Mouse (Mus musculus) left cerebral cortex, adult 8-10 months (tissue): Measurements from ENCODE around the gene Lgr5. TPM values are rescaled to one million over a fixed set of nuclear protein-coding genes. Genes with fewer than 3 reads are reported as not detected.

Experiments
- DNase-seq, 2 experiments: peaks; one replicate each; pipeline ENCODE4 v3.0.0; 2022; ENCODE audit warnings: low spot score in 2 of 2
- total RNA-seq, 4 experiments: library from RNA; stranded (reverse); gene quantifications; 2 replicates each; pipeline ENCODE4 v1.2.4; 2022

Lgr5 gene
- total RNA-seq, 4 experiments from 2014 or later, result 4.1 to 6.8 (median 5.6) TPM

- no peak for DNase-seq
Measured at GRCm38 (mm10) chr10:115505631-115506239, 81.8 kb downstream of the Lgr5 start.

- DNase-seq, result no peak
Measured at GRCm38 (mm10) chr10:115505155-115505554, 82.4 kb downstream of the Lgr5 start.

DNA sequence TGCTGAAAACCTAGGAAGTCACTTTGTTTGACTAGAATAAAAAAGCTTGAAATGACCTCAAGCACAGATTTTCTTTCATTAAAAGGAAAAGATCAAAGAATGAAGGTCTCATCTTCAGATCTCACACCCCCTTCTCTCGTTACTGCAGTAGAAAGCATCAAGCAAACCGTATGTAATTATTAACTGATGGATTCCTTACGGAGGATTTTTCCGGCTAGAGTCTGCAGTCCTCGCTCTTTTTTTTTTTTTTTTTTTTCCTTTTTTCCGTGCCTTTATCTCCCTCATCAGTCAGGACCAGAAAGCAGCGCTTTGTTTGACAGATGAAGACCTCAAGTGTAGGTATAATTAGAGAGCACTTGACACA lies 93.8 kb downstream of the Lgr5 start:
- no peak for DNase-seq

GRCm38 (mm10) chr10:115492956-115493777 lies 94.4 kb downstream of the Lgr5 start:
- no peak for DNase-seq

- no peak for DNase-seq
Measured at GRCm38 (mm10) chr10:115491803-115492510, 95.6 kb downstream of the Lgr5 start.

DNA sequence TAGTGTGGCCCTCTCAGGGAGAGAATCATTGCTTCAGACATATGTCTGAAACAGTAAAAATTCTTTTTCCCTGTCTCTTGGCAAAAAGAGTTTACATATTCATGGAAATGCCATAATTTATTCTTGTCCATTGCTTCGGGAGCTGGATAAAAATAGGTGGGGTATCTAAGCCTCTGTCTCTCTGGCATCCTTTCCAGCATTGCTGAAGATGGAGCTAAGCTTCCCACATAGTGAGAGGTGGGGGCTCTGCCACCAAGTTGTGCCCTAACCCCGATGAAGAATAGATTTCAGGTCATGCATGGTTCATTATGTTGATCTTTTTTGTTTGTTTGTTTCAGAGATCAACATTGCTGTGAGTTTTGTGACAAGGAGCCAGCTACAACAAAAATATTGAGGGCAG lies 102.0 kb downstream of the Lgr5 start:
- DNase-seq, result no peak

DNA sequence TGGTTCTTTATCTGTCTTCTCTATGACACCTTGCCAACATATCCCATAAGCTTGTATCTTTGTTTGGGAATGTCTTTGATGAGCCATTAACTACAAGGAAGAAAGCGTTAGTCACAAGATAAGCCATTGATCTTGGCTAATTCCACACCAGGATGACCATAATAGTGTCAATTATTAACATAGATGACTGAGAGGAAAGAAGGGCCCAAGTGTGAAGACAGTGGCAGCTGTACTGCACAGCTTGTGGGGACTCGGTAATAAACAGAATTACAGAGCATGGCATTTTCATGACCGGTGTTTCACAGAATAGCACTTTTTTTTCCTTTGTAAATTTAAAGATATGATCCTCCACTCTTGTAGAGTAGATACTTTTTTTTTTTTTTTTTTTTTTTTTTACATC lies 102.9 kb downstream of the Lgr5 start:
- no peak for DNase-seq

DNA sequence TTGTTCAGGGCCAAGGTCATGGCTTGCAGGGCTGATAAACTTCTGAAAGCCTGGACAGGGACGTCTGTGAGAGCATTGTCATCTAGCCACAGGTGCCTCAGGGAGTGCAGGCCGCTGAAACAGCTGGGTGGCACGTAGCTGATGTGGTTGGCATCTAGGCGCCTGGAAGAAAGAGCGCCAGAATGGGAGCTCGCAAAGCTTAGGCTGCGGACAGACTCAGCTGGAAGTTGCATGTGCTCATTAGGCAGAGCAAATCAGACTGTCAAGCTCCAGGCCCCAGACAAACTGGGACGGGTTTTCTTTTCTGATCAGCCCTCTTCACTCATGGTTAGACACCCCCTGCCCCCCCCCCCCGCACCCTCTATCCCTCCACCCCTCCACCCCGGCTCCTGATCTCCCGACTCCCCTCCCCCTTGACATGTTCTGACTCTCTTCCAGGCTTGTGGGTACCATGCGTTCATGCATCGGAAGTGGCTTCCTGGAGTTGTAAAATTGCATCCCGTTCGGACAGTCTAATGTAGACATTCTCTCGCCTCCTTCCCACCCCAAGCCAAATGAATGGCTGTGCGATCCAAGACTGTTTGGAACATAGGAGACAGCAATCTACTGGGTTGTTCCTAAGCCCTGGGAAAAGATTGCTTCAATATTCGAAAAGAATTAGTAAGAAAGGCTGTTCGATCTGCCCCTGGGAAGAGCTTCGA lies 109.0 kb downstream of the Lgr5 start:
- DNase-seq, result no peak

GRCm38 (mm10) chr10:115476506-115476905 lies 111.1 kb downstream of the Lgr5 start:
- no peak for DNase-seq

DNA sequence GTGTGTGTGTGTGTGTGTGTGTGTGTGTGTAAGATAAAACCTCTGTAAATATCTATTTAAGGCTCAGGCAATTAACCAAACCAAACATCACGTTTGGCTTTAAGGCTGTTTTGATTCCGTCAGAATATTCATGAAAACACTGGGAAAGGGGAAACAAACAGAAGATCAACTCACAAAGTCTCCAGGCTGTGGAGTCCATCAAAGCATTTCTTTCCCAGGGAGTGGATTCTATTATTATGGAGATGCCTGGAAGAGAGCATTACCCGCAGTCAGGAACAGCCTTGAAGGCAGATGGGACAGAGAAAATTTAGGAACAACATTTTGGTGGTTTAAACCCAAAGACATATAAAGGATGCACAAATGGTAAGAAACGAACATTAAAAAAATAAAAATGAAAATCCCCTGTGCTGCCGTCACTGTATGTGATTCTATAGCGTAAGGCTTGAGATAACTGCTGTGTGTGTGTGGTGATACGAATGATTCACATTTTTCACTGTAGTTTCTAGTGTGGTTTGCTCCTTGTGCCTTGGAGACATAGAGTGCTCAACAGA lies 112.5 kb downstream of the Lgr5 start:
- no peak for DNase-seq

DNA sequence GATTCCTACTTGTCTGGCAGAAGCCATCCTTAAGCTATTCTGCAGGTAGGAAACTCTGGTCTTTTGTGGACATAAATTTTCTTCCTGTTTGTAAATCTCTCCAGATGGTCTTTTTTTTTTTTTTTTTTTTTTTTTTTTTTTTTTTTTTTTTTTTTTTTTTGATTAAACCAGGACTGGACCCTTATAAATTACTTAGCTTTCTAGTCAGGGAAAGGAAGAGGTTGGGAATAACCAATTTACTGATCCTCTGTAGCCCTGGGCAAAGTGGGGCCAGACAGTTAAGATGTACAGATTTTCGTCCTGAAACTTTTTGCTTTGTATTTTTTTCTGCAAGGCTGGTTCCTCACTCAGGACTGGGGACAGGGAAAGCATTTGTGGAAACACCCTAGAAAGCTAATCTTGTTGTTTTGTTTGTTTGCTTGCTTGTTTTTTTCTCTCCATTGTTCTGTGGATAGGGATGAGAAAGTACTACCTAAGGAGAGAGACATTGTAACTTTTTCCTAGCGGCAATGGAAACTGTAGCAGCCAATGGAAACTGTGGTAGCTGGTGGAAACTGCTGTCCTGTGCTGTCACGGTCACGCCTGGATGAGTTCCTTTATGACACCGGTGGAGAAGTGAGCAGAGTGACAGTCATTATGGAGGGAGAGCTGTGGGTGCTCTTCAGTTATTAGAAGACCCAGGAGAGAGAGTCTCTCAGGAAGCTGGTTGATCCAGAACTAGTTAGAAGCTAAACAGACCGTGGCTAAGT lies 114.2 kb downstream of the Lgr5 start:
- DNase-seq, result no peak

DNA sequence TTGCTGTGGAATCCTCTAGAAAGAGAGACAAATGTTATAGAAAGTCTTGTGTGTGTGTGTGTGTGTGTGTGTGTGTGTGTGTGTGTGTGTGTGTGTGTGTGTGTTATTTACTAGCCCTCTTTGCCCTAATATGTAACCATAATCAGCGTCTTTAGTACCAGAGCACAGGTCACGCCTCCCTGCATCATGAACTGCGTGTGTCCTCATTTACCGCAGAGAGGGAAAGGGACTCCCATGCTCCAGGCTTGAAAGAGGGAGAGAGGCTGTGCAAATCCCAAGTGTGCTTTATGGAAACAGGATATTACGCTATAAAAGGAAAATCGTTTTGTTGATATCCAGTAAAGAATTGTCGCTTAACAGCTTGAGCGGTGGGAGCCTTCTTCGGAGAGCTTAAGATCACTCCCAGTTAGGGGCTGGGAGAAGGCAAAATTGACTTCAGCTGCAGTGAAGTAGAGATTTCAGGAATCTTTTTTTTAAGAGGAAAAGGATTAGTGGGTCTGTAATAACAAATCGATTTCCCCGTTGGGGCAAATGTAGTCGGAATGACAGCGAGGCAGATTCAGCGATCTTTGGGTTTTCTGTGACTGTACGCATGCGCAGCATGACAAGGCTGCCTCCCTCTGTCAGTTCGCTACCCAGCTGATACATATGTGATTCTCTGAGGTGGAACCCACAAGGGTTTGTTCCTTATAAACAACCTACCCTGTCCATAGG lies 116.8 kb downstream of the Lgr5 start:
- no peak for DNase-seq

DNA sequence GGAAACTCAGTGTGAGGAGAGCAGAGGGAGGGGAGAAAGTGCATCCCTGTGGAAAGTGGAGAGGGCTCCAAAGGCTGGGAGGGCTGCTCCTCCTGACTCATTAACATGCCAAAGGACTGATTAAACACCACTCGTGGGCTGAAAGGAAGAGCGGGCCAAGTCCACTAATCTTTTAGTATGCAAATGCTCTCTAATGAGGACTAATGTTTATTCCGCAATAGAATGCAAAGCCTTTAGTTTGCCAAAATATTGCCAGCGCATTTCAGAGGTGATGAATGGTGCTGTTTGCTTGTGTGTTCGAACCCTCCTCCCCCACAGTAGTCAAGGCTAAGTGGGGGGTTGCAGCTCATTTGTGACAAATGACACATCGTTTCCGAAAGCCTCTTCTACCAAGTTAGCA lies 118.5 kb downstream of the Lgr5 start:
- no peak for DNase-seq

DNA sequence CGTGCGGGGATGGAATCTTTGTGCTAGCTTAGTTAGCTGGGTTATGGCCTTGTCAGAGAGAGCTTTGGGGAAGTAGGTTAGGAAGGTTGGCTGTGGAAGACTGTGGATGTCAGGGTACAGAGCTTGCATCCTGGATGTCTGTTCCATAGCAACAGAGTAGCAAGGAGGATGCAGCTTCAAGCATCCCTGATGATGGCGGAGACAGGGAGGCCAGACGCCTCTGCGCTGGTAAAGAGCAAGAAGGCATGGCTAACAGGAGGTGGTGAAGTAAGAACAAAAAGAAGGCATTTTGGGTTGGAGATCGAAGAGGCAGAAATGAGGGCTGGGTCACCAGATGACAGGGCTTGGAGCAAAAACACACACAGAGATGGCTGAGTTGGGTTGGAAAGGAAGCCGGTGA lies 118.9 kb downstream of the Lgr5 start:
- no peak for DNase-seq

GRCm38 (mm10) chr10:115467985-115468384 lies 119.6 kb downstream of the Lgr5 start:
- DNase-seq, result no peak

DNA sequence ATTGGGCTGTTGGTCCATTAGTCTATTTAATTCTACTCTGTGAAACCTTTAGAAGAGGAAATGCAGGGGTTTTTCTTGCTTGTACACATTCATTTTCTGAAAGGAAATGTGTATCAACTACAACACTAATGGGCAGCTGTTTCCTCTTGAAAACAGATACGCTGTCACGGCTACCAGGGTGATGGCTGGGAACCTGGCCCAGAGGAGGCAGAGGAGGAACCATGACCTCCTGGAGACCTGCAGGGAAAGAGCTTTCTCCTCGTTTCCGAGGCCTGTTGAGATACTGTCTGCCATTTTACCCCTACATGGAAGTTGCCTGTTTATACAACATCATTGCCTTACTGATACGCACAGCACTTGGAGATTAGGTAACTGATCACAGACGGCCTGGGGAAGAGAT lies 121.8 kb downstream of the Lgr5 start:
- no peak for DNase-seq

DNA sequence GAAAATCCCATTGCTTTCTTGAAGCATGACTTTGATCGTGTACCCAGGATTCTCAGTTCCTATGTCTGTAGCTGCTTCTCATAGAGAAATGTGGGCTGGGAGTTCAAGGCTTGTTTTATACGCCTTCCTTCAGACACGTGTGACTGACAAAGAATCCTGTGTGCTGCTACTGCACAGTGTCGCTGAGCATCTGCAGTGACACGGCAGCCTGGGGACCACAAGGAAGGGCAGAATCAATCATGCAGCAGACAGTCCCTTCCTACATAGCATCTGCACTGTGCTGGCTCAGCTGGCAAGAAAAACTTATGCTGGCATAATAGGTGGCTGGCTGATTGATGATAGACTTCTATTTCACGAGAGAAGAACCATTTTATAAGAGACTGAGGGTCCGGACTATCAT lies 122.5 kb downstream of the Lgr5 start:
- DNase-seq, result no peak

DNA sequence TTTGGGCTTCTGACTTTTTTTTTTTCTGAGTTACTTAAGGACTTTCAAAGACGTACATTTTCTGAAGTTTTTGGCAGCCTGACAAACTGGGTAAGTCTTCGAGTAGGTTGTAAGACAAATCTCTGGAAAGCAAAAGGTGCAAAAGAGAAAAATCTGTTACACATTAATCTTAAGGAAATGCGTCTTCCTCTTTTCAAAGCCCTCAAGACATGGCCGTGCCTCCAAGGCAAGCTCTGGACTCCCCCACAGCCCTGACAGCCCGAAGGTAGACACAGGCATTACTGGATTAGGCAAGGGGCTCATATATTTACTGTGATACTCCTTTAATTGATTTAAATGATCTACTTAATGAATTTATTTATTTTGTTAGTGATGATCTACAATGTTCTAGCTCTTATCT lies 124.9 kb downstream of the Lgr5 start:
- DNase-seq, result no peak

GRCm38 (mm10) chr10:115457368-115458021 lies 130.1 kb downstream of the Lgr5 start:
- DNase-seq, result no peak

DNA sequence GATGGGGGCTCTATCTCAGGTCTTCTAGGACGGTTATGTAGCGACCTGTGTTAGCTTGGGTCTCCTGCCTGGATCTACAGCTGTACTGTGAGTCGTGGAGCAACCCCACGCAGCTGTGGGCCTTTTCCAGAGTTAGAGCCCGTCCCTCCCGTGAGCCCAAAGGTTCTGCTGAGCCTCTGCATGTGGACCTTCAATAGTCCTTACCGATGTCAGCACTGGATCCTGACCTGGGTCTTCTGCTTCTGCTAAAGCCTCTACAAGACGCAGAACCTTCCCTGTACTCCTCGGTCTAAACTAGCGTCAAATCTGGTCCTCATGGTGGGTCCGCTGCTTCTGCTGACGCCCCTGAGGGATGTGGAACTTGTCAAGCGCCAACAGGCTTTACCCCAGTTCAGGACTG lies 139.0 kb downstream of the Lgr5 start:
- no peak for DNase-seq
